21 mouse cellular contexts compared by ENCODE assay signal in genomic region chr10:74591799-74592198, GRCm38 (mm10).
DNase-seq lines count a peak whose midpoint lies in the region; ATAC-seq and TF ChIP-seq lines count a peak whose summit lies in the region.
"Had no signal": no experiment of that assay in that cellular context is flagged by ENCODE, and none has a peak within 500 bp of the region (broad histone marks: within the 10 kb centered on the region; RNA-seq: fewer than 3 reads in every experiment).

No protein-coding gene starts in this region.

- intact Hi-C loops in gastrocnemius, postnatal 36 days (cut with DNase I), result no loop called here

- no peak overlapping the region for H3K4me2 ChIP-seq in liver, embryonic 12.5 days
- H3K4me2 ChIP-seq: embryonic facial prominence, embryonic 12.5 days; forebrain, embryonic 12.5 days; heart, embryonic 11.5 days; heart, embryonic 15.5 days; hindbrain, embryonic 13.5 days had no signal

- no peak for TF ChIP-seq POLR2A in thymus, adult 2 months (IDR thresholded peaks at IDR 0.05; ENCODE audit: control insufficient read depth, extremely low read depth, insufficient read depth, low read length, poor library complexity)

- H3K9me3 ChIP-seq in liver, embryonic 12.5 days (replicated peaks), result no peaks in the 10 kb centered on the region
- H3K9me3 ChIP-seq: embryonic facial prominence, embryonic 12.5 days; forebrain, embryonic 12.5 days; heart, embryonic 15.5 days; hindbrain, embryonic 13.5 days had no signal

- no peaks in the 10 kb centered on the region for H3K4me1 ChIP-seq in thymus, adult 2 months (replicated peaks; ENCODE audit: control insufficient read depth, insufficient read depth, low read length)
- no peaks in the 10 kb centered on the region for H3K4me1 ChIP-seq in liver, embryonic 12.5 days
- H3K4me1 ChIP-seq: embryonic facial prominence, embryonic 12.5 days; forebrain, embryonic 12.5 days; heart, embryonic 15.5 days; hindbrain, embryonic 13.5 days had no signal

- no peaks in the 10 kb centered on the region for H3K27me3 ChIP-seq in thymus, adult 2 months (ENCODE audit: control insufficient read depth, insufficient read depth, low read length)
- no peaks in the 10 kb centered on the region for H3K27me3 ChIP-seq in liver, embryonic 12.5 days (replicated peaks)
- H3K27me3 ChIP-seq: embryonic facial prominence, embryonic 12.5 days; forebrain, embryonic 12.5 days; heart, embryonic 15.5 days; hindbrain, embryonic 13.5 days had no signal

- WGBS in thymus, adult 2 months, result 86% methylated on average over 3 of the region's 3 CpGs
- WGBS in liver, embryonic 12.5 days (ENCODE audit: insufficient replicate concordance), result 66% methylated on average over 3 of the region's 3 CpGs

- H3K4me3 ChIP-seq in thymus, adult 2 months (ENCODE audit: control insufficient read depth, insufficient read depth, low read length), result no peak overlapping the region
- no peak overlapping the region for H3K4me3 ChIP-seq in liver, embryonic 12.5 days
- H3K4me3 ChIP-seq: embryonic facial prominence, embryonic 12.5 days; forebrain, embryonic 12.5 days; heart, adult 2 months; heart, embryonic 15.5 days; hindbrain, embryonic 13.5 days had no signal

- H3K9ac ChIP-seq in liver, embryonic 12.5 days, result no peak overlapping the region
- H3K9ac ChIP-seq: embryonic facial prominence, embryonic 12.5 days; forebrain, embryonic 12.5 days; heart, embryonic 15.5 days; hindbrain, embryonic 13.5 days had no signal

- H3K36me3 ChIP-seq in thymus, adult 2 months (ENCODE audit: control insufficient read depth, insufficient read depth, low read length), result no peaks in the 10 kb centered on the region
- no peaks in the 10 kb centered on the region for H3K36me3 ChIP-seq in liver, embryonic 12.5 days
- H3K36me3 ChIP-seq: embryonic facial prominence, embryonic 12.5 days; forebrain, embryonic 12.5 days; heart, embryonic 15.5 days; hindbrain, embryonic 13.5 days had no signal

- DNase-seq in cerebellum, adult 11 months, result peak; percentile 1
- DNase-seq in cerebellum, adult 8-10 months, result no peak
- peak; percentile 12 for DNase-seq in brain, adult 2 months (ENCODE audit: low read depth, low spot score)
- peak; percentile 17 to 28 for DNase-seq in cerebellum, adult 18-20 months
- DNase-seq in cerebellum, postnatal 10 days, result peak; percentile 72 to 73
- DNase-seq in thymus, adult 2 months, result no peak
- DNase-seq in gastrocnemius, postnatal 36 days, result no peak
- DNase-seq: adrenal gland, postnatal 10 days; embryo, embryonic 11 days; gastrocnemius, postnatal 10 days; heart, adult 2 months; heart, postnatal 14 days; kidney, adult 2 months had no signal

- no peak for TF ChIP-seq CTCF in thymus, adult 2 months (IDR thresholded peaks at IDR 0.05; ENCODE audit: borderline replicate concordance, control insufficient read depth, extremely low read depth, insufficient read depth, low read length, poor library complexity)

- ATAC-seq in liver, embryonic 12.5 days, result no peak
- ATAC-seq: forebrain, embryonic 16.5 days; intestine, embryonic 16.5 days had no signal

- no peak overlapping the region for H3K27ac ChIP-seq in thymus, adult 2 months (ENCODE audit: control insufficient read depth, insufficient read depth, low read length)
- H3K27ac ChIP-seq in liver, embryonic 12.5 days, result no peak overlapping the region
- H3K27ac ChIP-seq: embryonic facial prominence, embryonic 12.5 days; forebrain, embryonic 12.5 days; heart, adult 2 months; heart, embryonic 15.5 days; hindbrain, embryonic 13.5 days had no signal

Comparison
In these comparisons a context has a peak if more than half of its experiments do, and no peak if none do; other contexts are left out.
1. DNase-seq: peak in cerebellum, adult 11 months (single experiment), brain, adult 2 months (single experiment), cerebellum, adult 18-20 months (2 of 2) and cerebellum, postnatal 10 days (2 of 2); none in cerebellum, adult 8-10 months (single experiment), thymus, adult 2 months (single experiment) and gastrocnemius, postnatal 36 days (0 of 2).